Mouse (Mus musculus) neutrophil, adult 5-6 weeks (primary cell): ENCODE data around the gene Tmem117. TPM values are rescaled to one million over a fixed set of nuclear protein-coding genes. Genes with fewer than 3 reads are reported as not detected.

Source experiments
- ATAC-seq: fragments of 151-379, 151-347 bp; 2 replicates; pipeline ENCODE4 v1.8.0; 2017; ENCODE audit warnings: mild to moderate bottlenecking, moderate TSS enrichment; ENCODE audit not compliant: insufficient number of reproducible peaks, poor library complexity, low FRiP score, severe bottlenecking; ENCODE audit errors: extremely low read depth
- total RNA-seq: library from RNA; stranded (forward); fragments of 200-1000 nt; gene quantifications from 2 replicates; pipeline ENCODE4 v1.2.3, GENCODE M21; 2017

Gene Tmem117
- total RNA-seq, result 0.25 TPM in 1 of 2 replicates, not detected in the other

GRCm38 (mm10) chr15:94628830-94629601 is at the start of gene Tmem117:
Tmem117 (plus strand) TSS chr15:94629232.
- no peak for ATAC-seq

GRCm38 (mm10) chr15:94582000-94582593 is 46.9 kb upstream of the Tmem117 start:
- no peak for ATAC-seq

- no peak for ATAC-seq
Observed at GRCm38 (mm10) chr15:94583153-94583552, 45.9 kb upstream of the Tmem117 start.

GRCm38 (mm10) chr15:94584738-94585137 is 44.3 kb upstream of the Tmem117 start:
- no peak for ATAC-seq

GRCm38 (mm10) chr15:94587826-94588715 is 41.0 kb upstream of the Tmem117 start:
- no peak for ATAC-seq

- peak; percentile 99 for ATAC-seq
Observed at GRCm38 (mm10) chr15:94589219-94590075, 39.6 kb upstream of the Tmem117 start, which contains the start of gene Twf1. Twf1 (minus strand) TSS chr15:94589889.

- no peak for ATAC-seq
Observed at GRCm38 (mm10) chr15:94590083-94590482, 38.9 kb upstream of the Tmem117 start.

GRCm38 (mm10) chr15:94591356-94591755 is 37.7 kb upstream of the Tmem117 start:
- no peak for ATAC-seq

GRCm38 (mm10) chr15:94593586-94593985 is 35.4 kb upstream of the Tmem117 start:
- no peak for ATAC-seq

- no peak for ATAC-seq
Observed at GRCm38 (mm10) chr15:94600145-94600707, 28.8 kb upstream of the Tmem117 start.

GRCm38 (mm10) chr15:94601339-94601738 is 27.7 kb upstream of the Tmem117 start:
- peak; percentile 58; the same call in 1 of the 2 replicates for ATAC-seq

- no peak for ATAC-seq
Observed at GRCm38 (mm10) chr15:94602441-94602840, 26.6 kb upstream of the Tmem117 start.

- no peak for ATAC-seq
Observed at GRCm38 (mm10) chr15:94607768-94608167, 21.3 kb upstream of the Tmem117 start.

- no peak for ATAC-seq
Observed at GRCm38 (mm10) chr15:94616036-94616435, 13.0 kb upstream of the Tmem117 start.

GRCm38 (mm10) chr15:94620909-94621308 is 8.1 kb upstream of the Tmem117 start:
- no peak for ATAC-seq

GRCm38 (mm10) chr15:94628463-94628829 is 586 bp upstream of the Tmem117 start:
- no peak for ATAC-seq

- ATAC-seq, result no peak
Observed at GRCm38 (mm10) chr15:94630553-94630952, 1.5 kb downstream of the Tmem117 start.

- no peak for ATAC-seq
Observed at GRCm38 (mm10) chr15:94634524-94634923, 5.5 kb downstream of the Tmem117 start.
